Mouse (Mus musculus): ENCODE results near the gene Iqgap2.

The Iqgap2 gene

DNA sequence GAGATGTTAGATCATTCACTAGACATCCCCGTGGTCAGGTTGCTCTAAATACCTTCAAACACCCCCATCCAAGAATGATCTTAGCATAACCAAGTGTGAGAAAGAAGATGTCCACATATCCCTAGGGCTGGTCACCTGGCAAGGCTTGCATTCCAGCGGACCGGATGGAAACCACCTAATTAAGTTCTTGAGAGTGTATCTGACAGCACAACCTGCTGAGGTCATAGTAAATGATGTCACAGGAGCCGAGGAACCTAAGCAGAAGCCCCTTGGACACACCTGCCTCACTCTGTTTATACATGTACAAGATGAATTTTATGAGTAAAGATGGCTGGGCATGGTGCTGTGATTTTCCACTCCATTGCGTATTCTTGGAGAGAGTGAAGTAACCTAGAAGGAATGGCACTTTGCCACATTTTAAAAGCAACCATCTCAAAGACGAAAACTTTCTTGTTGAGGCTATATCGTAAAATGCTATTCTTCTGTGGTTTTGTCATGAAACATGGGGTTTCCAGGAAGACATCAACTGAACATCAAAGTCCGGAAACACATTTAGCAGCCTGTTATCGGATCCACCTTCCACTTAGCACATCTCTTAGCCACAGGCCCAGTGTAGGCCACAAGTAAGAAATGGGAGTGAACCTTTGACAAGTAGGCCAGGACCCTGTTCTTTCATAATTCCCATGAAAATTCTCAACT lies 179.0 kb downstream of the Iqgap2 start:
- DNase-seq (ENCODE audit: low spot score) = no peak

- no peak for DNase-seq (ENCODE audit: low spot score)
Measured at GRCm38 (mm10) chr13:95712054-95712453, 179.7 kb downstream of the Iqgap2 start.

DNA sequence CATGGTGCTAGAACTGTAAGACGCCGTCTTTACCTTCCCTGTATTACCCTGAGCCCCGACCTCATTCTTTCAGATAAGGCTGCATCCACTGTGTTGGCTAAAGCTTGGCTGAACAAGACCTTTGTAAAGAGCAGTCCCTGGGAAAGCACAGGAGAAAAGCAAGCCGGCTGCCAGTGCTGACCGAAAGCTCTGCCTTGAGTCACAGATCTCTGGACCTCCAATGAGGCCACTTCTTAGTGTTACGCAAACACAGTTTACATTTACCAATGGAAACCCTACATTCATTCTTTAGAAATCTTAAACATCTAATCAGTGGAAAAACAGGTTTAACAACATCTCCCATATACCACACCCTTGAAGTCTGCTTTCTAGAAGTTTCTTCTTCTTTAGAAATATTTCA lies 186.1 kb downstream of the Iqgap2 start:
- no peak for DNase-seq (ENCODE audit: low spot score)

- no peak for DNase-seq (ENCODE audit: low spot score)
Measured at GRCm38 (mm10) chr13:95703376-95703775, 188.3 kb downstream of the Iqgap2 start.

DNA sequence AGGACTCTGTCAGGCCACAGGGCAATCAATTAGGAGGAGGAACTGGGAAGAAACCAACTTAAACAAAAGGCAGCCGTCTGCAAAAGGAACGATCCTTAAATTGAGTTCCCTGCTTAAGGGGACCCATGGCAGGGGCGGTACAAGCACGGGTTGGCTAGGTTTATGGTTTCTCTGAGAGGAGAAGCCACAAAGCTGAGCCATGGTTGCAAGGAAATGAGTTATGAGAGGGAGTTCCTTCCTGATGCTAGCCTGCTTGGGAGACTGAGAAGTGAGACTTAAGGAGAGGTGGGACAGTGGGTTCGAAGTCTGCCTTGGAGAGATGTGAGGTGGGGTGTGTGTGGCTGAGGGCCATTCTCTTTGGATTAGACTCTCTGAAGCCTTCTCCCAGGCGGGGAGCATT lies 193.8 kb downstream of the Iqgap2 start:
- DNase-seq (ENCODE audit: low spot score) = no peak

DNA sequence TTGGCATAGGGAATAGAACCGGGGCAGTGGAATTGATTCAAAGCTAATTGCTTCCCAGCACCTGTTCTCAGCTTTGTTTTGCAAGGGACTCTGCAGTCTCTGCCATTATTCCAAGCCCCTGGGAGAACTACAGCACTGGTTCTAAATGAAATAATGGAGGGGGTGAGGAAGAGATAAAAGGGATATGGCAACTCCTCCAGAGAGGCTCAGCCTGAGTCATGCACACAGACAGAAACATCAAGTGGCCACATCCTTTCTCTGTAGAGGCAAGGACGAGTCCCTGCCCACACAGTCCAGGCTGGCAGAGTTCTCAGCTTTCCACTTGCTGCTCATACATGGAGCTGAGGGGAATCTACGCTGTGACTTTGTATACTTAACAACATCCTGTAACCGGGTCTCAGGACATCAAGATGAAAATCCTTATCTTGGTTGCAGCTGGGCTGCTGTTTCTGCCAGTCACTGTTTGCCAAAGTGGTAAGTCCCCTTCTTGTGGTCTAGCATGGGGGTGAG lies 195.0 kb downstream of the Iqgap2 start, which contains the start of gene F2rl2:
F2rl2 (plus strand) TSS at position 200 of the 510 bp plus-strand sequence.
- DNase-seq (ENCODE audit: low spot score) = no peak

DNA sequence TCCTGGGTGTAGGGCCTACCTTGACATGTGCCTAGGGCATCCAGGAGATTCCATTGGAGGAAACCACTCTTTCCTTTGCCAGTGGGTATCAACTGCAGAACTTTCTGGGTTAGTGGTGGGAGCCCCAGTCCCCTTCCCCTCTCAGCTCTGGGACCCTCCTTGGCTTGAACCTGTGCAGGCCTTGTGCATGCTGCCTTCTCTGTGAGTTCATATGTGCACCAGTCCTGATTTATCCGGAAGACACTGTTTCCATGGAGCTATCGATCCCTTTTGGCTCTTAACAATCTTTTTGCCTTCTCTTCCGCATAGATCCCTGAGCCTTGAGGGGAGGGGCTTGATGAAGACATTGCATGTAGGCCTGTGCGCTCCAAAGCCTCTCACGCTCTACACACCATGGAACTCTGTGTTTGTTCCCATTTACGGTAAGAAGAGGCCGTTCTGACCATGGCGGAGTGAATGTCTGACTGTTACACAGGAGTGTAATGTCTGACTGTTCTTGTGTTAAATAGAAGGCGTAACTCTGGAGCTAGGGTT lies 195.5 kb downstream of the Iqgap2 start:
- no peak for DNase-seq (ENCODE audit: low spot score)

- DNase-seq (ENCODE audit: low spot score) = no peak
Measured at GRCm38 (mm10) chr13:95692201-95692600, 199.5 kb downstream of the Iqgap2 start.

DNA sequence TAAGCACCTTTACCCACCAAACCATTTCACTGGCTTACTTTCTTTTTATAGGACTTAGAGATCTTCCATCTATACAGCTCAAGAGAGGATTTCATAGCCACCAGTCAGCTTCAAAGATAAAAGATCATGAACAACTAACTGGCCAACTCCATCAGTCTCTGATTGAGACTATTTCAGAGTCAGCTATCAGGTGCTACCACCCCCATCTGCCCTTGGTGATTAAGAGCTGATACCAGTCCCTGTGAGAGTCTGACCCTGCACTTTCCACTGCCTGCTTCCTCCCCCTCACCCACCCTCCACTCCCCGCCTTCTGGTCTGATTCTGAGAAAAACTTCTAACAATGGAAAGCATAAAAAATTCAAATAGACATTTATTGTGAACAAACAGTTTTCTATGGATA lies 203.1 kb downstream of the Iqgap2 start:
- no peak for DNase-seq (ENCODE audit: low spot score)

DNA sequence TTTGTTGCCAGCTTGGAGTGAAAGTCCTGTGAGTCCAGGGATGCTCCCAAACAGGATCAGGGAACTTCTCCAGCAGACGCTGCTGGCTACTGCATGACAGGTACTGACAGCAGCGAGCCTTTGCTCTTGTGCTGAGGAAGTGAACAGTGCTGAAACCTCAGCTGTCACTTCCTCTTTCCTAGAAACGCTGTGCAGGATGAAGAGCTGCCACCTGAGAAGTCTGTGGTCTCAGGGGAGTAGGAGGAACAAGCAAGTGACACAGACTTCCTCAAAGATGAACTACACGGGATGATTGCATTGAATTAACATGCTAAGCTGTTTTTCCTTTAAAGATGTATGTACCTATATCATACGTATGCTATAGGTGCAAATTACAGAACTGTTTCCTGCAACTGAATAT lies 206.0 kb downstream of the Iqgap2 start:
- DNase-seq (ENCODE audit: low spot score) = peak; percentile 25

DNA sequence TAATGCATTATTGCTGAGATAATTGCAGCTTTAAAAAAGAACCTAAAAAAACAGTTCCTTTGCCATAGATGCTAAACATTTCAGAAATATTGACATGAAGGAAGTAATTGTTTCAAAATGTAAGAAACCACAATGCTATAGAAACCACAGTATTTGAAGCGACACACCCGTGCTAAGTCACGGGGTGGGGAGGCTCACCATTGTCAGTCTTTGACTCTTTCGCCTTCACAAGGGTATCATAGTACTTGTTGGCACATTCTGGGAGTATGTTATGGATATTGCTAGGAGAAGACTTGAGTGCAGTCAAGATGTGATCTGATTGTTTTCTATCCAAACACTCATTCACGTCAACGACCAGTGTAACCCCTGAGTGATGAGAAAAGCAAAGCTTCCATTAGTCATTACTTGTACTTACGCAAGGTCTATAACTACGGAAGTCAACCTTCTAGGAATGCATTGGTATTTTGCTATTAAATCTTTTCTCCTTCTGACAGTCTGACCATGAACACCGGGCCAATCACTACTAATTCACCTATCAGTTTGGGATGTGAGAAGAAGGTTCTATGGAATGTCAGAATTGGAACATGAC lies 207.0 kb downstream of the Iqgap2 start:
- no peak for DNase-seq (ENCODE audit: low spot score)

- DNase-seq (ENCODE audit: low spot score) = no peak
Measured at GRCm38 (mm10) chr13:95679491-95679941, 212.2 kb downstream of the Iqgap2 start.

- peak; percentile 42 for DNase-seq (ENCODE audit: low spot score)
Measured at GRCm38 (mm10) chr13:95679078-95679477, 212.6 kb downstream of the Iqgap2 start.

DNA sequence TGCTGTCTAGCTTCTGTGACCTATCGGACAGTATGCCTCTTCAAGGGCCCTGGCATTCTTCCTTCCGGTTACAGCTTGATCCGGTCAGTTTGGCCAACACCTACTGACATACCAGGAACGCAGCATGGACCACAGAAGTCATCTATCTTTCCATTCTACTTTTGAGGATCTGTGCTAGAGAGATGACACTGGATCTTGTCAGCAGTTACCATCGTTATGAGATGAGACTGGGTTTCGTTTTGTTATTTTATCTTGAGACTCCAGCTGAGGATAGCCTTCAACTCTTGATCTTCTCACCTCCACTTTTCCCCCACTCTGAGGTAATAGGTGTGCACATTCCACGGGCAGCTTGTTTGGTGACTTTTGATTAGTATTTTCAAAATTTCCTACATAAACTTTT lies 219.3 kb downstream of the Iqgap2 start:
- DNase-seq (ENCODE audit: low spot score) = no peak

GRCm38 (mm10) chr13:95671108-95671897 lies 220.4 kb downstream of the Iqgap2 start:
- no peak for DNase-seq (ENCODE audit: low spot score)

DNA sequence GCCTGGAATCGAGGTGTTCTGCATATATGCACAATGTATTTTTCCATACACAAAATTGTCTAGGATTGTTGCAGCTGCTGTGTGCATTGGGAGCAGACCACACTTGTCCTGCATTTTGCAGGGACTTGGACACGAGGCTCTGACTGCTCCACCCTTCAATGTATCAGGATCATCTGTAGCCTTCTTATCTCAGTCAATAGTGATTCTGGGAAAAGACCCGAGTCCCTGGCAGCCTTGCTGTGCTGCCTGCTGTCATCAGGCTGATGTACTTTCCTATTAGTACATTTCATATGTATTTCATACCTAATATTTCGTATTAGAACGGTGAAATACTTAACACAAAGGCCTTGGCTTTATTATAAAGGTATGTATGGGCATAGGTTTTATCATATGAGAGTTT lies 221.2 kb downstream of the Iqgap2 start:
- no peak for DNase-seq (ENCODE audit: low spot score)

GRCm38 (mm10) chr13:95667260-95667659 lies 224.5 kb downstream of the Iqgap2 start:
- no peak for DNase-seq (ENCODE audit: low spot score)

- DNase-seq (ENCODE audit: low spot score) = no peak
Measured at GRCm38 (mm10) chr13:95665644-95666356, 225.9 kb downstream of the Iqgap2 start.

DNA sequence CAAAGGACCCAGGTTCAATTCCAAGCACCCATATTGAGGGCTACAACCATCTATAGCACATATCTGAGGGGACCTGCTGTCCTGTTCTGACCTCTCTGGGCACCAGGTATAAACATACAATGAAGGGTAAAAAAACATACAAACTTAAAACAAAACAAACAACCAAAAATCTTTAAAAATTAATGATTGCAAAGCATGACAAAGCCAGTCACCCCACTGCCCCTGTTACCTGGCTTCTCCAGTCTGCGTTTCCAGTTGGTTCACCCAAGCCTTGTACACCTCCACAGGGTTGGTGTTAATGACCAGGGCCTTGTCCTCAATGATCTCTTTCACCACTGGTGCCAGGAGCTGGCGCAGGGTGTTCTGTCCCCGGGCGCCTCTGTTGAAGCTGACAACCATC lies 227.9 kb downstream of the Iqgap2 start:
- DNase-seq (ENCODE audit: low spot score) = no peak

DNA sequence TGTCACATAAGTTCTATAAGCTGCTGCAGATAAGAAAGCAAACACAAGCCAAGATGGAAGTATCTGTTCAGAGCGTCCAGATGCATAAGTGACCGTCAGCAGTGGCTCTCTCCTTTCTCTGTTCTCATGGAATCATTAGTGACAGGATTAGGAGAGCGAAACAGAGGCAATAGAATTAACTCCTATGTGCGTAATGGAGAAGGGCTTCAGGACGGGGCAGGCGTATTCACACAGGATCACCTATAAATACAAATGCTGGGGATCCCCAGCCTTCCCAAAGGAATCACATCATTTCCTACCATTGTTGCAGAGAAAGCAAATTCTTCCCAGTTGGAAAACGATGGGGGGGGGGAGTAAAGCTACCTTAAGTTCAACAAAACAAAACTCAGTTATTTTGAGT lies 232.3 kb downstream of the Iqgap2 start:
- DNase-seq (ENCODE audit: low spot score) = no peak

DNA sequence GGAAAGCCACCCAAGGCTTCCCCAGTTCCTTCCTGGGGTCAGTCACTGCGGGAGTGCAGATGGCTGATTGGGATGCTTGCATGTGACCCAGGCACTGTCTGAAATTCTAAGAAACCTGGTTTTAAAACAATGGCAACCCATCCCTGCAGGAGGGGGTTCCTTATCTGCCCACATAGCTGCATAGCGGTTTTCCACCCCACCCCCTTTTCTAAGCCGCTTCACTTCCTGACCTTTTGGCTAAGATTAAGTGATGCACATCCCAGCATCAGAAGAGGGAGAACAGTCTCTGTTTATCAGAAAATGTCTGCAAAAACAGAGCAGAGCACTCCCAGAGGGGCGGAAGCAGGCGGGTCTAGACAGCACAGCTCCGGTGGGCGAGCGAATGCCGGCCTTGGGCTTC lies 234.6 kb downstream of the Iqgap2 start:
- DNase-seq (ENCODE audit: low spot score) = no peak

DNA sequence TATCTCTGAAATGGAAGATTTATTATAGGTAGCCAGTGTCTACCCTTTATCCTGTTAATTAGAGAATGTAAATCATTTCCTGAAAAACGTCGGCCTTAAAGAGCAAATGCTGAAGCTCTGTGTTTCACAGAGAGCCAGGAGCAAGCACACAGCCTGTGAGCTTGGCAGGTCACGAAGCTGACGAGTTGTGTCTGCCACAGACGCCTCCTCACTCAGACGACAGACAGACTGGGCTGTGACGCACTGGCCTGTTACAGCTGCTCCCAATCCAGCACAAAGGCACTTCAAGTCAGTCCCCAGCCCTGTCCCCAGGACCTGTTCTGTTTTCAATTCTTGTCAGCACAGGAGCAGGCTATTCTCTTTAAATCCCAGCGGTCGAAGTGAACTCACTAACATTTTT lies 236.4 kb downstream of the Iqgap2 start:
- DNase-seq (ENCODE audit: low spot score) = no peak

Data from spleen, adult 12 weeks (tissue).